Mouse (Mus musculus) ES-E14 (cell line): ENCODE results near the gene Hes3.

Experiments used
- CHD2 ChIP-seq: IDR thresholded peaks from 2 replicates; pipeline ENCODE4 v1.6.1; 2014; ENCODE audit warnings: mild to moderate bottlenecking, low read depth, low read length, inconsistent platforms
- HCFC1 ChIP-seq: IDR thresholded peaks from 2 replicates; pipeline ENCODE4 v1.6.1; 2012; ENCODE audit warnings: low read length, inconsistent platforms, borderline replicate concordance; ENCODE audit not compliant: insufficient read depth
- MAFK ChIP-seq: IDR thresholded peaks from 2 replicates; pipeline ENCODE4 v1.6.1; 2014; ENCODE audit warnings: mild to moderate bottlenecking, low read depth, low read length, inconsistent platforms; ENCODE audit not compliant: insufficient read depth
- ZC3H11A ChIP-seq: IDR thresholded peaks from 2 replicates; pipeline ENCODE4 v1.6.1; 2012; ENCODE audit warnings: low read depth, mild to moderate bottlenecking, inconsistent platforms, low read length, borderline replicate concordance
- ZNF384 ChIP-seq: IDR thresholded peaks from 2 replicates; pipeline ENCODE4 v1.6.1; 2012; ENCODE audit warnings: low read depth, low read length, inconsistent platforms

- TF ChIP-seq HCFC1 = no peak
- TF ChIP-seq ZNF384 = no peak
- TF ChIP-seq CHD2 = no peak
- TF ChIP-seq MAFK = no peak
- TF ChIP-seq ZC3H11A = no peak
Observed at GRCm38 (mm10) chr4:152295916-152296315, 4.5 kb upstream of the Hes3 start.
